ENCODE assay signal across 27 mouse cellular contexts in genomic region chr6:103622117-103622713, GRCm38 (mm10).
DNase-seq lines count a peak whose midpoint lies in the region; ATAC-seq and TF ChIP-seq lines count a peak whose summit lies in the region.
"Had no signal": no experiment of that assay in that cellular context is flagged by ENCODE, and none has a peak within 500 bp of the region (broad histone marks: within the 10 kb centered on the region; RNA-seq: fewer than 3 reads in every experiment).

No protein-coding gene starts in this region.

- H3K27me3 ChIP-seq in hindbrain, embryonic 11.5 days (ENCODE audit: control insufficient read depth, insufficient read depth, low read length) = no peaks in the 10 kb centered on the region
- no peaks in the 10 kb centered on the region for H3K27me3 ChIP-seq in hindbrain, postnatal 0 days (ENCODE audit: insufficient read depth, low read length)
- no peaks in the 10 kb centered on the region for H3K27me3 ChIP-seq in forebrain, embryonic 12.5 days
- no peaks in the 10 kb centered on the region for H3K27me3 ChIP-seq in forebrain, postnatal 0 days (ENCODE audit: insufficient read depth, low read length)
- H3K27me3 ChIP-seq in midbrain, embryonic 16.5 days (ENCODE audit: control insufficient read depth, insufficient read depth, low read depth, low read length) = no peaks in the 10 kb centered on the region
- H3K27me3 ChIP-seq: CH12.LX; embryonic facial prominence, embryonic 13.5 days; heart, embryonic 13.5 days; intestine, embryonic 15.5 days had no signal

- H3K4me1 ChIP-seq in hindbrain, embryonic 11.5 days (replicated peaks; ENCODE audit: control insufficient read depth, insufficient read depth, low read length) = no peaks in the 10 kb centered on the region
- no peaks in the 10 kb centered on the region for H3K4me1 ChIP-seq in hindbrain, postnatal 0 days (ENCODE audit: insufficient read depth, low read length)
- peaks cover 5% of the 10 kb centered on the region; the same call in 1 of the 2 replicates for H3K4me1 ChIP-seq in forebrain, embryonic 12.5 days
- no peaks in the 10 kb centered on the region for H3K4me1 ChIP-seq in forebrain, postnatal 0 days (ENCODE audit: insufficient read depth)
- H3K4me1 ChIP-seq in midbrain, embryonic 16.5 days (ENCODE audit: control insufficient read depth, insufficient read depth, low read length) = peaks cover 6% of the 10 kb centered on the region
- H3K4me1 ChIP-seq: embryonic facial prominence, embryonic 13.5 days; heart, embryonic 13.5 days; intestine, embryonic 15.5 days had no signal

- H3K27ac ChIP-seq in hindbrain, embryonic 11.5 days (ENCODE audit: low read depth, low read length) = no peak overlapping the region
- no peak overlapping the region for H3K27ac ChIP-seq in hindbrain, postnatal 0 days
- peak overlapping the region; percentile 46; the same call in 1 of the 2 replicates for H3K27ac ChIP-seq in forebrain, embryonic 12.5 days
- no peak overlapping the region for H3K27ac ChIP-seq in forebrain, postnatal 0 days (ENCODE audit: low read depth, low read length)
- no peak overlapping the region for H3K27ac ChIP-seq in midbrain, embryonic 16.5 days (ENCODE audit: low read length)
- H3K27ac ChIP-seq: embryonic facial prominence, embryonic 13.5 days; heart, embryonic 13.5 days; hindbrain, embryonic 14.5 days; intestine, embryonic 15.5 days; macrophage; stomach, postnatal 0 days had no signal

- H3K36me3 ChIP-seq in hindbrain, embryonic 11.5 days (ENCODE audit: control insufficient read depth, insufficient read depth, low read length) = no peaks in the 10 kb centered on the region
- H3K36me3 ChIP-seq in hindbrain, postnatal 0 days (ENCODE audit: insufficient read depth, low read length) = no peaks in the 10 kb centered on the region
- H3K36me3 ChIP-seq in forebrain, embryonic 12.5 days (replicated peaks) = no peaks in the 10 kb centered on the region
- no peaks in the 10 kb centered on the region for H3K36me3 ChIP-seq in forebrain, postnatal 0 days (ENCODE audit: insufficient read depth)
- no peaks in the 10 kb centered on the region for H3K36me3 ChIP-seq in midbrain, embryonic 16.5 days (ENCODE audit: control insufficient read depth, insufficient read depth, low read length)
- H3K36me3 ChIP-seq: embryonic facial prominence, embryonic 13.5 days; G1E; heart, embryonic 13.5 days; intestine, embryonic 15.5 days had no signal

- DNase-seq in hindbrain, embryonic 11.5 days (ENCODE audit: low spot score) = no peak
- no peak for DNase-seq in hindbrain, postnatal 0 days (ENCODE audit: low spot score)
- DNase-seq in forebrain, postnatal 0 days = no peak
- no peak for DNase-seq in gastrocnemius, postnatal 4 days (ENCODE audit: low spot score in 2 of 2)
- no peak for DNase-seq in layer of hippocampus, postnatal 14 days (ENCODE audit: low spot score in 2 of 2)
- DNase-seq in cerebellum, postnatal 4 days (ENCODE audit: low spot score in 2 of 2) = no peak
- DNase-seq: adrenal gland, adult 8-10 months; B cell, adult 2 months; cerebellum, adult 18-20 months; cerebellum, postnatal 14 days; gastrocnemius, postnatal 14 days; heart, adult 18-20 months; kidney, adult 8-10 months; kidney, postnatal 10 days; thymus, adult 2 months had no signal

- 21% methylated on average over 3 of the region's 3 CpGs for WGBS in hindbrain, embryonic 11.5 days
- 5% methylated on average over 3 of the region's 3 CpGs for WGBS in hindbrain, postnatal 0 days
- 13% methylated on average over 3 of the region's 3 CpGs for WGBS in forebrain, embryonic 12.5 days
- 16% methylated on average over 3 of the region's 3 CpGs for WGBS in forebrain, postnatal 0 days
- 6% methylated on average over 3 of the region's 3 CpGs for WGBS in midbrain, embryonic 16.5 days

- no peak for TF ChIP-seq CTCF in hindbrain, postnatal 0 days (IDR thresholded peaks at IDR 0.05; ENCODE audit: low read depth)
- TF ChIP-seq CTCF in forebrain, postnatal 0 days (IDR thresholded peaks at IDR 0.05; ENCODE audit: low read depth) = no peak

- no peaks in the 10 kb centered on the region for H3K9me3 ChIP-seq in hindbrain, embryonic 11.5 days (ENCODE audit: control insufficient read depth, low read length)
- no peaks in the 10 kb centered on the region for H3K9me3 ChIP-seq in hindbrain, postnatal 0 days (ENCODE audit: low read length)
- no peaks in the 10 kb centered on the region for H3K9me3 ChIP-seq in forebrain, embryonic 12.5 days
- H3K9me3 ChIP-seq in forebrain, postnatal 0 days (ENCODE audit: low read length) = no peaks in the 10 kb centered on the region
- no peaks in the 10 kb centered on the region for H3K9me3 ChIP-seq in midbrain, embryonic 16.5 days (replicated peaks; ENCODE audit: control insufficient read depth, low read length, poor library complexity, severe bottlenecking)
- H3K9me3 ChIP-seq: embryonic facial prominence, embryonic 13.5 days; G1E; heart, embryonic 13.5 days; intestine, embryonic 15.5 days had no signal

- no peak overlapping the region for H3K4me3 ChIP-seq in hindbrain, embryonic 11.5 days (ENCODE audit: low read depth, low read length)
- H3K4me3 ChIP-seq in hindbrain, postnatal 0 days (ENCODE audit: low read length) = no peak overlapping the region
- H3K4me3 ChIP-seq in forebrain, embryonic 12.5 days (replicated peaks) = no peak overlapping the region
- H3K4me3 ChIP-seq in forebrain, postnatal 0 days (ENCODE audit: low read depth, low read length) = no peak overlapping the region
- H3K4me3 ChIP-seq in midbrain, embryonic 16.5 days (ENCODE audit: low read depth, low read length) = no peak overlapping the region
- H3K4me3 ChIP-seq: embryonic facial prominence, embryonic 13.5 days; erythroblast, embryonic 14.5 days; heart, embryonic 13.5 days; intestine, embryonic 15.5 days had no signal

- no peak overlapping the region for H3K9ac ChIP-seq in hindbrain, embryonic 11.5 days (ENCODE audit: low read depth, low read length)
- no peak overlapping the region for H3K9ac ChIP-seq in hindbrain, postnatal 0 days (replicated peaks; ENCODE audit: low read length)
- H3K9ac ChIP-seq in forebrain, embryonic 12.5 days = no peak overlapping the region
- H3K9ac ChIP-seq in forebrain, postnatal 0 days = no peak overlapping the region
- no peak overlapping the region for H3K9ac ChIP-seq in midbrain, embryonic 16.5 days (ENCODE audit: low read depth, low read length)
- H3K9ac ChIP-seq: embryonic facial prominence, embryonic 13.5 days; heart, embryonic 13.5 days; hindbrain, embryonic 14.5 days; intestine, embryonic 15.5 days had no signal

- ATAC-seq in hindbrain, embryonic 11.5 days (ENCODE audit: low FRiP score) = peak; percentile 71
- no peak for ATAC-seq in hindbrain, postnatal 0 days
- peak; percentile 67 for ATAC-seq in forebrain, embryonic 12.5 days (ENCODE audit: low FRiP score)
- ATAC-seq in forebrain, postnatal 0 days = 0 out of 2 replicates have a peak, but pooled peaks have one; percentile 23
- ATAC-seq in midbrain, embryonic 16.5 days = peak; percentile 51; the same call in 1 of the 2 replicates
- ATAC-seq: activated CD4-positive, CD25-positive, alpha-beta regulatory T cell, adult 4 months; intestine, embryonic 15.5 days had no signal

- H3K4me2 ChIP-seq in hindbrain, embryonic 11.5 days (replicated peaks; ENCODE audit: low read depth, low read length) = no peak overlapping the region
- H3K4me2 ChIP-seq in hindbrain, postnatal 0 days (ENCODE audit: low read depth, low read length) = no peak overlapping the region
- H3K4me2 ChIP-seq in forebrain, embryonic 12.5 days = no peak overlapping the region
- no peak overlapping the region for H3K4me2 ChIP-seq in forebrain, postnatal 0 days (ENCODE audit: low read depth)
- H3K4me2 ChIP-seq in midbrain, embryonic 16.5 days (ENCODE audit: low read length) = no peak overlapping the region
- H3K4me2 ChIP-seq: embryonic facial prominence, embryonic 13.5 days; heart, embryonic 13.5 days; hindbrain, embryonic 14.5 days; intestine, embryonic 15.5 days had no signal
